Mouse (Mus musculus) skeletal muscle tissue, postnatal 0 days (tissue): ENCODE results near the gene Nutf2-ps1. TPM values are rescaled to one million over a fixed set of nuclear protein-coding genes. Genes with fewer than 3 reads are reported as not detected.

ENCODE experiments used
- polyA plus RNA-seq: library from polyadenylated mRNA; unstranded; fragments of >200 nt; fragmentation: Nextera tagmentation; extraction: Ambion mirVana; gene quantifications from 2 replicates; pipeline ENCODE4 v1.2.1, GENCODE M21; 2015

Nutf2-ps1 gene
- 231 and 246 TPM in 2 replicates for polyA plus RNA-seq

GRCm38 (mm10) chr19:53588968-53589367 is at the start of gene Nutf2-ps1:
Gene Nutf2-ps1 (minus strand): TSS chr19:53589068.

GRCm38 (mm10) chr19:53599757-53600539 is 11.1 kb upstream of the Nutf2-ps1 start, which contains the start of gene Smc3:
Gene Smc3 (plus strand): TSS chr19:53600398.

Other genes starting within 250 kb of the Nutf2-ps1 start
- not detected in 2 replicates for gene Gm10197, start 217.3 kb downstream of the Nutf2-ps1 start, polyA plus RNA-seq
- gene Smndc1, start 198.5 kb downstream of the Nutf2-ps1 start, polyA plus RNA-seq = 26.2 and 28.6 TPM in 2 replicates
- gene Dusp5, start 60.0 kb downstream of the Nutf2-ps1 start, polyA plus RNA-seq = 0.99 and 1.6 TPM in 2 replicates
- 25.2 and 27.1 TPM in 2 replicates for gene Smc3, start 11.3 kb upstream of the Nutf2-ps1 start, polyA plus RNA-seq
- 13.6 and 15.3 TPM in 2 replicates for gene Rbm20, start 88.2 kb upstream of the Nutf2-ps1 start, polyA plus RNA-seq